Mouse (Mus musculus) cerebellum, postnatal 4 days (tissue): ENCODE data around the gene Grwd1.
A peak's percentile ranks its signal among the peaks of the same experiment; 100 is the strongest.
"Not testable (repeated sequence)": the region's sequence is repeated elsewhere in the genome, so short reads cannot be mapped to it uniquely, and the experiment has no call there.

Source experiments
- DNase-seq, 2 experiments: peaks; one replicate each; pipeline ENCODE4 v3.0.0; 2022; ENCODE audit warnings: low spot score in 2 of 2, mixed read lengths in 1 of 2

The Grwd1 gene

GRCm38 (mm10) chr7:45830427-45831127 lies at the start of gene Grwd1:
Gene Grwd1 (minus strand): TSS chr7:45830944.
- peak; percentile 63 to 78 for DNase-seq

- no peak for DNase-seq
Measured at GRCm38 (mm10) chr7:45880531-45880930, 49.8 kb upstream of the Grwd1 start.

- DNase-seq, result not testable (repeated sequence)
Measured at GRCm38 (mm10) chr7:45878278-45878677, 47.5 kb upstream of the Grwd1 start, which contains the start of gene Grin2d. Gene Grin2d (minus strand): TSS chr7:45878378.

- DNase-seq, result no peak
Measured at GRCm38 (mm10) chr7:45876895-45877294, 46.2 kb upstream of the Grwd1 start.

- DNase-seq, result peak in 1 of 2 experiments; percentile 68
Measured at GRCm38 (mm10) chr7:45873061-45873947, 42.6 kb upstream of the Grwd1 start.

- DNase-seq, result peak; percentile 91 to 95
Measured at GRCm38 (mm10) chr7:45872624-45873023, 41.9 kb upstream of the Grwd1 start, which contains the start of gene Kdelr1. Gene Kdelr1 (plus strand): TSS chr7:45872772.

GRCm38 (mm10) chr7:45870282-45871058 lies 39.7 kb upstream of the Grwd1 start:
- peak in 1 of 2 experiments; percentile 34 for DNase-seq

GRCm38 (mm10) chr7:45869787-45870186 lies 39.0 kb upstream of the Grwd1 start:
- DNase-seq, result peak in 1 of 2 experiments; percentile 29

GRCm38 (mm10) chr7:45869107-45869670 lies 38.4 kb upstream of the Grwd1 start:
- no peak for DNase-seq

- DNase-seq, result no peak
Measured at GRCm38 (mm10) chr7:45867871-45868270, 37.1 kb upstream of the Grwd1 start.

GRCm38 (mm10) chr7:45865925-45866910 lies 35.5 kb upstream of the Grwd1 start:
- DNase-seq, result peak; percentile 87 to 96

GRCm38 (mm10) chr7:45864435-45864834 lies 33.7 kb upstream of the Grwd1 start:
- no peak for DNase-seq

GRCm38 (mm10) chr7:45862804-45863203 lies 32.1 kb upstream of the Grwd1 start:
- DNase-seq, result no peak

GRCm38 (mm10) chr7:45859008-45859407 lies 28.3 kb upstream of the Grwd1 start:
- no peak for DNase-seq

- DNase-seq, result no peak
Measured at GRCm38 (mm10) chr7:45856950-45857901, 26.5 kb upstream of the Grwd1 start.

GRCm38 (mm10) chr7:45853089-45853488 lies 22.3 kb upstream of the Grwd1 start:
- DNase-seq, result no peak

GRCm38 (mm10) chr7:45850661-45851060 lies 19.9 kb upstream of the Grwd1 start:
- DNase-seq, result no peak

- no peak for DNase-seq
Measured at GRCm38 (mm10) chr7:45848447-45849027, 17.8 kb upstream of the Grwd1 start.
